Mouse (Mus musculus): ENCODE measurements at regions not wholly inside any gene's neighbourhood (a gene's known extent, or its start where the extent isn't known, plus 50 kb on each side); places are given as distances from the start of the nearest gene placed in this dataset.
A peak's percentile ranks its signal among the peaks of the same experiment; 100 is the strongest.

DNA sequence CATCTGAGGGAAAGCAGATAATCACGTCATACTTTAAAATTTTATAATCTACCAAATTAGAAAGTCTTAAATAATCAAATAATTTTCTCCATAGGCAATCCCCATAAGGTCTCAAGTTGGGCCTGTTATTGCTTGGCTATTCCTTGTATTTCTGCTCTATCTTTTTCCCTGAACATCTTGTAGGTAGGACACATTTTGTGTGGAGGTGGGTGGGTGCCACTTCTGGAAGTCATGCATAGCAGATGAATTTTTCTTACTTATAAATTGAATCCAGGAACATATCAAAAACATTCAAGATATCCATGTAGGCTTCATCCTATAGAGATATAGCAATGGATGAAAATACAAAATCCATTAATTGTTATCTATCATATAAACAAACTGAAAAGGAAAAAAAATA is 1418.7 kb downstream of the Cdh11 start:
- Histone ChIP-seq H3K27ac (no peak overlapping the region), H3K9me3 (no peaks in the 10 kb centered on the region), H3K36me3 (no peaks in the 10 kb centered on the region), H3K9ac (no peak overlapping the region), H3K4me3 (no peak overlapping the region), H3K4me2 (replicated peaks) (no peak overlapping the region), H3K4me1 (no peaks in the 10 kb centered on the region), H3K27me3 (no peaks in the 10 kb centered on the region)
- ATAC-seq (ENCODE audit: insufficient number of reproducible peaks, insufficient read depth, low FRiP score, low TSS enrichment), result no peak
- WGBS, result 88% methylated on average over 1 of the region's 1 CpGs

DNA sequence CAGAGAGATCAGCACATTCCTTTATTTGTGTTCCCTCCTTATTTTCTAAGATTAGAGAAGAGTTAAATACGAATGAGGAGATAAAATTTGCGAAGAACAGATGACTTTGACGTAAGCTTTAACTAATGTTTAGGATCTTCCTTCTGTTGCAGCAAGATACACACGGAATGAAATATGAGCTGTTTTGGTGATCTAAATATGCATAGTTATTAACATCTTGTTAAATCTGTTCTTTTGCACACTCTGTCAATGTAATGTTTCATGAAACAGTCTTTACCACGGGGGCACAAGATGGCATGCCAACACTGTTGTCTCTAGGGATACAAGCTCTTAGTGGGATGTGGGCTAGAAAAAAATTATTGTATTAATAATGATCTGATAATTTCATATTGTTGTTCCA is 1434.6 kb downstream of the Cdh11 start:
- no peak for ATAC-seq (ENCODE audit: insufficient number of reproducible peaks, insufficient read depth, low FRiP score, low TSS enrichment)
- no peak overlapping the region for H3K4me3 ChIP-seq
- H3K4me1 ChIP-seq, result no peaks in the 10 kb centered on the region
- WGBS, result 78% methylated on average over 5 of the region's 5 CpGs
- H3K36me3 ChIP-seq, result no peaks in the 10 kb centered on the region
- H3K27ac ChIP-seq, result no peak overlapping the region
- no peak overlapping the region for H3K9ac ChIP-seq
- no peaks in the 10 kb centered on the region for H3K9me3 ChIP-seq
- no peaks in the 10 kb centered on the region for H3K27me3 ChIP-seq
- H3K4me2 ChIP-seq (replicated peaks), result no peak overlapping the region

DNA sequence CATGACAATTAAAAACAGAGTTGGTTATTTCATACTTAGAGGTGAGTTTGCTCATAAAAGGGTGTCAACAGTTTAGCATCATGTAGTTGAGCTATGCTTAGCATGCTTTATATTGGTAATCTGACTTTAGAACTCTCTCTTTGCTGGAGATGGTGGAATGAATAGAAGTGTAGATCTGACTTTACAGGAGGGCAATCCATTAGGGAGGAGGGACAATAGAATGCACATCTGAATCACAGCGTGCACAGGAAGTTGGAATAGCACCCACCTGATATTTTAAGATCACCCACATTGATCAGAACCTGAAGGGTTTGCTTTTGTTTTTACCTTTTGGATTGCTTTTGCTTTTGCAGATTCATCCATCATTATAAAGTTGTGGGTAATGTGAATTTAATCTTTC is 1435.7 kb downstream of the Cdh11 start:
- Histone ChIP-seq H3K27me3 (no peaks in the 10 kb centered on the region), H3K36me3 (no peaks in the 10 kb centered on the region), H3K9me3 (no peaks in the 10 kb centered on the region), H3K4me1 (no peaks in the 10 kb centered on the region), H3K4me3 (no peak overlapping the region), H3K27ac (no peak overlapping the region), H3K4me2 (replicated peaks) (no peak overlapping the region), H3K9ac (no peak overlapping the region)
- no peak for ATAC-seq (ENCODE audit: insufficient number of reproducible peaks, insufficient read depth, low FRiP score, low TSS enrichment)
- 71% methylated on average over 1 of the region's 1 CpGs for WGBS

DNA sequence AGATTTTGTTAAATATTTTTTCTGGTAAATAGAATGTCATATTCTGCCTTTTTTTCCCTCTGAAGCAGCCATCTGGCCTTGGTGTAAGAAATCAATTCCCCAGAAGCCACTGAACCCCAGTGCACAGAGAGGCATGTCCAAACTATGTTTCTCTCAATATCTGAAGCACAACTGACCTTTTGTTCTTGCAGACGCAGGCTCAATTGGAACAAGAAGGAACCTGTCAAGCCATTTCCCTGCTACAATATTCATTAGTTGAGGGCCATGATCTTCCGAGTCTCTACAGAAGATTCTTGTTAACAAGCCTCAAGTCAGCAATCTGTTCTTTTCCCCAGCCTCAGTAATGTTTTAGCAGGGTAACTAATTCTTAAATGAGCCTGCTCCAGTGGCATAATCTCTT is 1456.2 kb downstream of the Cdh11 start:
- WGBS, result 9% methylated on average over 2 of the region's 2 CpGs
- Histone ChIP-seq H3K9ac (no peak overlapping the region), H3K4me1 (no peaks in the 10 kb centered on the region), H3K27me3 (no peaks in the 10 kb centered on the region), H3K36me3 (no peaks in the 10 kb centered on the region), H3K27ac (no peak overlapping the region), H3K4me2 (replicated peaks) (no peak overlapping the region), H3K4me3 (no peak overlapping the region), H3K9me3 (no peaks in the 10 kb centered on the region)
- ATAC-seq (ENCODE audit: insufficient number of reproducible peaks, insufficient read depth, low FRiP score, low TSS enrichment), result no peak

DNA sequence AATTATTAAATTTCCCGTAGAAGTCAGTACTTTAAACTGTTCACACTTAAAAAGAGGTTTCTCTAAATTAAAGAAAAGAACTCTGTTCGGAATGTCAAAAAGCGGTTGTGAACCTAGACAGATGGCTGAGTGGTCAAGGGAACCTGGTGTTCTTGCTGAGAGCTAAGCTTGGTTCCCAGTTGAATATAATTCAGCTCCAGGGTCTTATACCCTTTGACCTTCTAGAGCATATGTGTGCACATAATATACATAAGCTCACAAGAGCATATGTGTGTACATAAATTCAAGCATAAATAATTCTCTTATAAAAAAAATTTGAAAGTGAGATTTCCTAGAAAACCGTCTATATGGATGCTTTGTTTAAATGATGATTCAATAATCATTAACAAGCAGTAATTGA is 1456.7 kb downstream of the Cdh11 start:
- Histone ChIP-seq H3K27ac (no peak overlapping the region), H3K27me3 (no peaks in the 10 kb centered on the region), H3K9me3 (no peaks in the 10 kb centered on the region), H3K4me1 (no peaks in the 10 kb centered on the region), H3K9ac (no peak overlapping the region), H3K4me2 (replicated peaks) (no peak overlapping the region), H3K36me3 (no peaks in the 10 kb centered on the region), H3K4me3 (no peak overlapping the region)
- WGBS, result 62% methylated on average over 4 of the region's 4 CpGs
- ATAC-seq (ENCODE audit: insufficient number of reproducible peaks, insufficient read depth, low FRiP score, low TSS enrichment), result no peak

DNA sequence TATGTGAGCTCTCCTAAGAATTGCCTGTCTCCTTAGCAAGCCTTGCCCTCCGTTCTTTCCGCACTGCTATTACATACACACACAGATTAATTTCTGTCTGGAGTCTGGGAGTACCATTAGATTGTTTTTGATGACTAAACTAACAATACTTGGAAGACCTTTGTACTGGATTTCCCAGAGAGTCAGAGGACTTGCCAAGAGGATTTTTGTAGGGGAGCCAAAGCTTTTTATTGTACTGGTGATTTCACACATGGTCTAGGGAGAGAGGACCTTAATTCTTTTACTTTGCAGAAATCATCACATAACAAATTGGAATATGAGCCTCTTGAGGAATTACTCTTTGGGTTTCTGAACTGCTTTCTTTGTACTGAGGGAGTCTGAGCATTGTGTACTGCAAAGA is 1486.9 kb downstream of the Cdh11 start:
- no peak for ATAC-seq (ENCODE audit: insufficient number of reproducible peaks, insufficient read depth, low FRiP score, low TSS enrichment)
- no peak overlapping the region for H3K27ac ChIP-seq
- no peak overlapping the region for H3K4me3 ChIP-seq
- H3K9me3 ChIP-seq, result no peaks in the 10 kb centered on the region
- H3K36me3 ChIP-seq, result no peaks in the 10 kb centered on the region
- H3K4me1 ChIP-seq, result no peaks in the 10 kb centered on the region
- H3K9ac ChIP-seq, result no peak overlapping the region
- no peak overlapping the region for H3K4me2 ChIP-seq (replicated peaks)
- no peaks in the 10 kb centered on the region for H3K27me3 ChIP-seq
- 64% methylated on average over 2 of the region's 2 CpGs for WGBS

DNA sequence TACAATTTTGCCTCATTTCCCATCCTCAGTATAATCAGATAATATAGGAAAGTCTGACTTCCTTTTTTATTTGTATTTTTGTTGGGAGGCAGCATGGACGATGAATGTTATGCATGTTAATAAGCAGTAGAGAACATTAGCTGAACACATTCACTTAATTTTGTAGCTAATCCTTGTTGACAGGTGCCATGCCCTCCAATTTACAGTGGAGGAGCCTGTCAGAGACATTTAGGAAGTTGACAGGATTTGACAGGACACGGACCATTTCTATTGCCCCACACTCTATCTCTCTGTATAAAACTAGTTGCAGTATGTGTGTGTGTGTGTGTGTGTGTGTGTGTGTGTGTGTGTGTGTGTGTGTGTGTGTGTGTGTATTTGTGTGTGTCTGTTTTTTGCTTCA is 1495.4 kb downstream of the Cdh11 start:
- H3K27ac ChIP-seq, result no peak overlapping the region
- H3K9me3 ChIP-seq, result no peaks in the 10 kb centered on the region
- ATAC-seq (ENCODE audit: insufficient number of reproducible peaks, insufficient read depth, low FRiP score, low TSS enrichment), result no peak
- no peaks in the 10 kb centered on the region for H3K36me3 ChIP-seq
- H3K4me3 ChIP-seq, result no peak overlapping the region
- H3K4me2 ChIP-seq (replicated peaks), result no peak overlapping the region
- no peak overlapping the region for H3K9ac ChIP-seq
- H3K4me1 ChIP-seq, result no peaks in the 10 kb centered on the region
- no peaks in the 10 kb centered on the region for H3K27me3 ChIP-seq
- 70% methylated on average over 2 of the region's 2 CpGs for WGBS

DNA sequence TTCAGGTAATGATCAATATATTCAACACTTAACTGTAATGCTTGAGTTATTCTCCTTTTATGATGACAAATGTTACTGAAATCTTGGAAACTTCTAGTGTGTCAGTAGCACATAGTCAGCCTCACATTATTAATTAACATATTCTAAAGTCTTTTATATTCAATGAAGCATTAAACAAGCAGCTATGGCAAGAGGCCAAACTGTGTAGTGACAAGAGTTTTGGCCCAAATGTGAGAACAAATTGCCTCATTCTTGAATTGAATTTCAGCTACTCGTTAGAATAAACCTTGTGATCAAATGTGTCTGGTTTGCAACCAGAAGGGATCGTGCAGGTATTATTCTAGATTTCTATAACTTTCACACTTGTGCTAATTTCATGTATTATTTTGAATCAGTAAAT is 1542.8 kb downstream of the Cdh11 start:
- ATAC-seq (ENCODE audit: insufficient number of reproducible peaks, insufficient read depth, low FRiP score, low TSS enrichment), result no peak
- H3K9me3 ChIP-seq, result no peaks in the 10 kb centered on the region

DNA sequence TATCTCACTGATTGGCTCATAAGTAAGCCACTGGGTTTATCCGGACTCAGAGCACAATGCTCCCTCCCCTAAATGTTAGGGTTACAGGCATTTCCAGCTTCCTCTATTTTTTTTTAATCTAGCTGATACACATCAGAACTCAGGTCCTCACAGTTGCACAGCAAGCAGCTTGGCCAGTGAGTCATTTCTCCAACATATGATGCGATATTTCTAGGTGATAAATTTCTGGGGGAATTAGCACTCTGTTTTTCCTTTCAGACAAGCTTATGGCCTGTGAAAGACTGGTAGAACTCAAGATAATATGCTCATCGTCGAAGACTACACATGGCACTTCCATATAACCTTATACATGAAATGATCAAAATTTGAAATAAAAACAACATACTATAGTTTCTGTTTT is 1543.6 kb downstream of the Cdh11 start:
- Histone ChIP-seq H3K36me3 (no peaks in the 10 kb centered on the region), H3K4me1 (no peaks in the 10 kb centered on the region), H3K9ac (no peak overlapping the region), H3K4me3 (no peak overlapping the region), H3K27me3 (no peaks in the 10 kb centered on the region), H3K9me3 (no peaks in the 10 kb centered on the region), H3K4me2 (replicated peaks) (no peak overlapping the region), H3K27ac (no peak overlapping the region)
- 95% methylated on average over 4 of the region's 4 CpGs for WGBS
- ATAC-seq (ENCODE audit: insufficient number of reproducible peaks, insufficient read depth, low FRiP score, low TSS enrichment), result no peak

More for the DNA sequence above, 1542.8 kb downstream of the Cdh11 start:
- no peaks in the 10 kb centered on the region for H3K36me3 ChIP-seq
- no peak overlapping the region for H3K9ac ChIP-seq
- no peaks in the 10 kb centered on the region for H3K27me3 ChIP-seq
- 87% methylated on average over 2 of the region's 2 CpGs for WGBS
- no peak overlapping the region for H3K4me2 ChIP-seq (replicated peaks)
- no peak overlapping the region for H3K4me3 ChIP-seq
- no peak overlapping the region for H3K27ac ChIP-seq
- no peaks in the 10 kb centered on the region for H3K4me1 ChIP-seq

DNA sequence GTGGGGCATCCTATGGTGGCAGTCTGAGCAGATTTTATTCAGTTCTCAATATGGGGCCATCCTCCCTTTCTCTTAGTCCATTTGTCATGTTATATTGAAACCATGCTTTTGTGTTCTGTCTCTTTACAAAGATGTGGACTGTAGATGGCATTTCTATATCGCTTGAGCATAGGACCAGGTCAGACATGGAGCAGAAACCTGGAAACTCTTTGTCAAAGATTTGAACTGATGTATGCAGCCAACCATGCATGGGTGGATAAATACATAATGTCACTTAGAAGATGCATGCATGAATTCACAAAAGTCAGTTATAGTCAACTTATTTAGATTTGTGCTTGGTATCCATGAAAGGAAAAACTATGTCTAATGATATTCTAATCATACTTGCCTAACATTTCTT is 1587.5 kb downstream of the Cdh11 start:
- no peak for ATAC-seq (ENCODE audit: insufficient number of reproducible peaks, insufficient read depth, low FRiP score, low TSS enrichment)
- H3K9ac ChIP-seq, result no peak overlapping the region
- H3K4me2 ChIP-seq (replicated peaks), result no peak overlapping the region
- no peaks in the 10 kb centered on the region for H3K27me3 ChIP-seq
- 84% methylated on average over 1 of the region's 1 CpGs for WGBS
- no peaks in the 10 kb centered on the region for H3K36me3 ChIP-seq
- no peaks in the 10 kb centered on the region for H3K9me3 ChIP-seq
- H3K4me1 ChIP-seq, result no peaks in the 10 kb centered on the region
- H3K4me3 ChIP-seq, result no peak overlapping the region
- H3K27ac ChIP-seq, result no peak overlapping the region

DNA sequence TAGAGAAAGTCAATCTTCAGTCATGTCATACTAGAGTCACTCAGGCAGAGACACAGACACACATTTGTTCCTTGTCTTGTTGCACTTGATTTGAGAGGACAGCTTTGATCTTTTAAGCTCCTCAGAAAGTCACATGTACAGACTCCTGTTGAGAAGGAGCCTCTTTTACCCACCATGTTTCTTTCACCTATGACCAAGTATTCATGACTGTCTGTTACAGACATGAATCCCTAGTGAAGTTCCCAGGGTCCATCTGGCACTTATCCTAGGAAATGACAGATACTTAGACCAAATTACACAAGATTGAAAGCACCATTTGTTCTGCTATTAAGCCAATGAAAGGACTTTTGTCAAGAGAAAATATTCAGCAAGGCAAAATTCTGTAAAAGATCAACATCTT is 1588.7 kb downstream of the Cdh11 start:
- Histone ChIP-seq H3K36me3 (no peaks in the 10 kb centered on the region), H3K4me3 (no peak overlapping the region), H3K4me2 (replicated peaks) (no peak overlapping the region), H3K9ac (no peak overlapping the region), H3K9me3 (no peaks in the 10 kb centered on the region), H3K27ac (no peak overlapping the region), H3K27me3 (no peaks in the 10 kb centered on the region), H3K4me1 (no peaks in the 10 kb centered on the region)
- 0 out of 2 replicates have a peak, but pooled peaks have one; percentile 41 for ATAC-seq (ENCODE audit: insufficient number of reproducible peaks, insufficient read depth, low FRiP score, low TSS enrichment)

DNA sequence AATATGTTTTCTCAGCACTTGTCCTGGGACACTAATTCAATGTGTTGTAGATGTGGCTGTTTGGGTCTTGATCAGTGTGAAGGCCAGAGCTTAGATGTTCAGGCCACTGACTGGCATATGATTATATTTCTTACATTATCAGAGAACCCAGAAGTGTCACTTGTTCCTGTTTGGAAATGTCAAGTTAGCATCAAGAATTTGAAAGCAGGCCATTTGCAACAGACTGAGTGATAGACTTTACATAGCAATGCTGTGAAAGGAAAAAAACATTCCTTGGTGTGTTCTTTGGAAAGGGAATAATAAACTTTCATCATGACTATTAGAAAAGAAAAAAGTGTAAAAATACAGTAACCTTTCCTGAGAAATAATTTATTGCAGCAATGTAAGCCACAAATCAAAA is 1596.9 kb downstream of the Cdh11 start:
- H3K27me3 ChIP-seq, result no peaks in the 10 kb centered on the region
- no peak for ATAC-seq (ENCODE audit: insufficient number of reproducible peaks, insufficient read depth, low FRiP score, low TSS enrichment)
- no peak overlapping the region for H3K4me2 ChIP-seq (replicated peaks)
- H3K4me3 ChIP-seq, result no peak overlapping the region
- no peaks in the 10 kb centered on the region for H3K9me3 ChIP-seq
- H3K36me3 ChIP-seq, result no peaks in the 10 kb centered on the region
- H3K9ac ChIP-seq, result no peak overlapping the region
- no peak overlapping the region for H3K27ac ChIP-seq
- no peaks in the 10 kb centered on the region for H3K4me1 ChIP-seq

DNA sequence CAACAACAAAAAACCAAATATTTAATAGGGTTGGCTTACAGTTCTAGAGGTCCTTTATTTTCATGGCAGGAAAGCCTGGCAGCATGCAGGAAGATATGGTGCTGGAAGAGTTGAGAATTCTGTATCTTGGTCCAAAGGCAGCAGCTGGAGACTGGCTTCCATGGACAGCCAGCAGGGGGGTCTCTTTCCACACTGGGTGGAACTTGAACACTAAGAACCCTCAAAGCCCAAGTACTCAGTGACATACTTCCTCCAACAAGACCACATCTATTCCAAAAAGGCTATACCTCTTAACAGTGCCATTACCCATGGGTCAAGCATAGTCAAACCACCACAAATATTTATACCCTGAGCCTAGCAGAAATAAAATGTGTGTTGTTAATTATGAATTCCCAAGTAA is 1630.5 kb downstream of the Cdh11 start:
- Histone ChIP-seq H3K27ac (no peak overlapping the region), H3K9ac (no peak overlapping the region), H3K4me2 (replicated peaks) (no peak overlapping the region), H3K9me3 (no peaks in the 10 kb centered on the region), H3K27me3 (no peaks in the 10 kb centered on the region), H3K36me3 (no peaks in the 10 kb centered on the region), H3K4me3 (no peak overlapping the region), H3K4me1 (no peaks in the 10 kb centered on the region)
- no peak for ATAC-seq (ENCODE audit: insufficient number of reproducible peaks, insufficient read depth, low FRiP score, low TSS enrichment)

Measured in embryonic facial prominence, embryonic 12.5 days (tissue).